Mouse (Mus musculus) forebrain, embryonic 16.5 days (tissue): ENCODE measurements around the gene Tiam1. TPM values are rescaled to one million over a fixed set of nuclear protein-coding genes. Genes with fewer than 3 reads are reported as not detected.

Experiments
- ATAC-seq: fragments of 200-750 bp; cut with Nextera tagmentation; 2 replicates; pipeline ENCODE4 v1.8.0; 2017; ENCODE audit warnings: mild to moderate bottlenecking, moderate library complexity
- H3K27ac ChIP-seq: fragments of 300-500 bp; sonication (generic); 2 replicates; pipeline ENCODE4 v1.5.1; 2014; ENCODE audit warnings: low read length, control low read depth
- H3K27me3 ChIP-seq: fragments of 300-500 bp; sonication (generic); replicated peaks from 2 replicates; pipeline ENCODE4 v1.6.1; 2014; ENCODE audit warnings: low read length; ENCODE audit not compliant: control insufficient read depth, insufficient read depth
- H3K36me3 ChIP-seq: fragments of 300-500 bp; sonication (generic); 2 replicates; pipeline ENCODE4 v1.6.1; 2014; ENCODE audit not compliant: control insufficient read depth, insufficient read depth
- H3K4me1 ChIP-seq: fragments of 300-500 bp; sonication (generic); replicated peaks from 2 replicates; pipeline ENCODE4 v1.6.1; 2014; ENCODE audit warnings: low read length; ENCODE audit not compliant: control insufficient read depth, insufficient read depth
- H3K4me2 ChIP-seq: fragments of 300-500 bp; sonication (generic); 2 replicates; pipeline ENCODE4 v1.6.1; 2014; ENCODE audit warnings: mild to moderate bottlenecking, low read length, control low read depth
- H3K4me3 ChIP-seq: fragments of 300-500 bp; sonication (generic); replicated peaks from 2 replicates; pipeline ENCODE4 v1.5.1; 2014; ENCODE audit warnings: mild to moderate bottlenecking, low read length, control low read depth
- H3K9ac ChIP-seq: fragments of 300-500 bp; sonication (generic); replicated peaks from 2 replicates; pipeline ENCODE4 v1.6.1; 2014; ENCODE audit warnings: low read depth, low read length, control low read depth
- H3K9me3 ChIP-seq: fragments of 300-500 bp; sonication (generic); 2 replicates; pipeline ENCODE4 v1.6.1; 2016; ENCODE audit warnings: low read length; ENCODE audit not compliant: control insufficient read depth
- WGBS: fragments of 180-500 bp; shearing (Covaris S2); extraction: QIAGEN DNeasy Blood & Tissue Kit; methylation state at CpG from one replicate; pipeline ENCODE4 v1.1.7; 2014; 5-methylcytosine and 5-hydroxymethylcytosine counted together
- polyA plus RNA-seq: library from polyadenylated mRNA; unstranded; fragments of >200 nt; fragmentation: Nextera tagmentation; extraction: Ambion mirVana; gene quantifications from 2 replicates; pipeline ENCODE4 v1.2.1, GENCODE M21; 2015

Tiam1 gene
- polyA plus RNA-seq, 1 experiment from 2014 or later: 29.5 TPM

GRCm38 (mm10) chr16:90140571-90140970 lies 3.0 kb downstream of the Tiam1 start:
- H3K27ac ChIP-seq: no peak overlapping the region
- H3K27me3 ChIP-seq: no peaks in the 10 kb centered on the region
- H3K4me3 ChIP-seq: no peak overlapping the region
- no peak for ATAC-seq
- peaks cover 14% of the 10 kb centered on the region for H3K4me1 ChIP-seq
- H3K4me2 ChIP-seq: no peak overlapping the region
- no peaks in the 10 kb centered on the region for H3K9me3 ChIP-seq
- no peaks in the 10 kb centered on the region for H3K36me3 ChIP-seq
- H3K9ac ChIP-seq: no peak overlapping the region
- 83% methylated on average over 10 of the region's 10 CpGs for WGBS

DNA sequence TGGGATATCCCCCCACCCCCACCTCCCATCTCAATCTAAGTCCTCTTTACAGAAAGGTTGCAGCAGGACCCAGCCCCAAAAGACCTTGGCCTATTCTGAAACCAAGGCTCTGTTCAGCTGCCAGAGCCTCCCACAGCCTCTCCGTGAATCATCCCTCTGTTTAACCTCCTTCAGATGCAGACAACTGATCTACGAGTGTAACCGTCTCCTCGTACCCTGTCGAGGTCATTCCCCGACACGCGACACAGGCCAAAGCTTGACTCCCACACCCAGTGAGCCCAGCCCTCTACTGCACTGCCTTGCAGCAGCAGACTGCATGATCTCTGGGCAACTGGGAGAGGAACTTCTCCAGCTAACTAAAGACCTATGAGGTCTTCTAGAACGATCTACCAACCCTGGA lies 3.9 kb downstream of the Tiam1 start:
- H3K4me3 ChIP-seq: no peak overlapping the region
- H3K9ac ChIP-seq: no peak overlapping the region

GRCm38 (mm10) chr16:90138151-90138550 lies 5.4 kb downstream of the Tiam1 start:
- Histone ChIP-seq H3K27me3 (no peaks in the 10 kb centered on the region), H3K4me1 (peaks cover 10% of the 10 kb centered on the region), H3K4me3 (no peak overlapping the region), H3K36me3 (no peaks in the 10 kb centered on the region), H3K4me2 (no peak overlapping the region), H3K9me3 (no peaks in the 10 kb centered on the region), H3K9ac (no peak overlapping the region), H3K27ac (no peak overlapping the region)
- ATAC-seq: no peak
- WGBS: 87% methylated on average over 12 of the region's 12 CpGs

More for the DNA sequence above, 3.9 kb downstream of the Tiam1 start:
- Histone ChIP-seq H3K36me3 (no peaks in the 10 kb centered on the region), H3K27me3 (no peaks in the 10 kb centered on the region), H3K4me1 (peaks cover 11% of the 10 kb centered on the region), H3K27ac (no peak overlapping the region), H3K4me2 (no peak overlapping the region), H3K9me3 (no peaks in the 10 kb centered on the region)
- ATAC-seq: no peak
- WGBS: 68% methylated on average over 9 of the region's 9 CpGs

DNA sequence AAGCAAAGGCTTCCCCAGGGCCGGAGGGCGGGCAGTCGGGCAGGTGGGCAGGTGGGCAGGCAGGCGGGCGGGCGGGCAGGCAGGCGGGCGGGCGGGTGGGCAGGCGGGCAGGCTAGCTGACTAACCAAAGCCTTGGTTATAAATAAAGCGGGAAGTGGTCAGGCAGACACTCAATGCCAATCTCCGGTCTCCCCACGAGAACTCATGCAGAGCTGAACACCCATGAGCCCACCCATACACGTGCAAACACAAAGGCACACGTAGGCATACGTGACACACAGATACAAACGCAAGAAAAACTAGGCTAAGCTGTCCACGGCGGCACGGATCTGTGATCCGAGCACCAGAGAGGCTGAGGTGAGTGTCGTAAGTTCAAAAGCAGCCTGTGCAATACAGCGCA lies 6.4 kb downstream of the Tiam1 start:
- no peak overlapping the region for H3K4me2 ChIP-seq
- no peak overlapping the region for H3K4me3 ChIP-seq
- H3K9ac ChIP-seq: no peak overlapping the region
- no peak overlapping the region for H3K27ac ChIP-seq
- H3K27me3 ChIP-seq: no peaks in the 10 kb centered on the region
- WGBS: 99% methylated on average over 23 of the region's 23 CpGs
- H3K4me1 ChIP-seq: peaks cover 9% of the 10 kb centered on the region
- no peaks in the 10 kb centered on the region for H3K36me3 ChIP-seq
- no peaks in the 10 kb centered on the region for H3K9me3 ChIP-seq
- ATAC-seq: no peak

GRCm38 (mm10) chr16:90135580-90135979 lies 8.0 kb downstream of the Tiam1 start:
- Histone ChIP-seq H3K4me3 (no peak overlapping the region), H3K9me3 (no peaks in the 10 kb centered on the region), H3K36me3 (no peaks in the 10 kb centered on the region), H3K4me1 (peaks cover 3% of the 10 kb centered on the region; the same call in 1 of the 2 replicates), H3K9ac (no peak overlapping the region), H3K27me3 (no peaks in the 10 kb centered on the region), H3K27ac (no peak overlapping the region), H3K4me2 (no peak overlapping the region)
- ATAC-seq: no peak
- WGBS: 95% methylated on average over 3 of the region's 3 CpGs

- H3K27me3 ChIP-seq: no peaks in the 10 kb centered on the region
- H3K9ac ChIP-seq: no peak overlapping the region
- WGBS: 76% methylated on average over 5 of the region's 7 CpGs
- no peak for ATAC-seq
- no peak overlapping the region for H3K27ac ChIP-seq
- no peak overlapping the region for H3K4me3 ChIP-seq
- H3K9me3 ChIP-seq: no peaks in the 10 kb centered on the region
- no peak overlapping the region for H3K4me2 ChIP-seq
- H3K4me1 ChIP-seq: peaks cover 3% of the 10 kb centered on the region; the same call in 1 of the 2 replicates
- H3K36me3 ChIP-seq: no peaks in the 10 kb centered on the region
Observed at GRCm38 (mm10) chr16:90134351-90134750, 9.2 kb downstream of the Tiam1 start.

- Histone ChIP-seq H3K4me3 (no peak overlapping the region), H3K4me2 (no peak overlapping the region), H3K27ac (no peak overlapping the region), H3K27me3 (no peaks in the 10 kb centered on the region), H3K4me1 (peaks cover 8% of the 10 kb centered on the region; the same call in 1 of the 2 replicates), H3K9ac (no peak overlapping the region), H3K36me3 (no peaks in the 10 kb centered on the region), H3K9me3 (no peaks in the 10 kb centered on the region)
- WGBS: 16% methylated on average over 7 of the region's 7 CpGs
- no peak for ATAC-seq
Observed at GRCm38 (mm10) chr16:90132816-90133215, 10.8 kb downstream of the Tiam1 start.

- Histone ChIP-seq H3K9ac (no peak overlapping the region), H3K36me3 (no peaks in the 10 kb centered on the region), H3K4me1 (peaks cover 8% of the 10 kb centered on the region; the same call in 1 of the 2 replicates), H3K27me3 (no peaks in the 10 kb centered on the region), H3K27ac (no peak overlapping the region), H3K9me3 (no peaks in the 10 kb centered on the region), H3K4me2 (no peak overlapping the region), H3K4me3 (no peak overlapping the region)
- no peak for ATAC-seq
- WGBS: 7% methylated on average over 10 of the region's 10 CpGs
Observed at GRCm38 (mm10) chr16:90132331-90132730, 11.2 kb downstream of the Tiam1 start.

GRCm38 (mm10) chr16:90128817-90129587 lies 14.6 kb downstream of the Tiam1 start:
- H3K9me3 ChIP-seq: no peaks in the 10 kb centered on the region
- no peaks in the 10 kb centered on the region for H3K27me3 ChIP-seq
- H3K4me3 ChIP-seq: no peak overlapping the region
- H3K9ac ChIP-seq: no peak overlapping the region
- H3K4me2 ChIP-seq: no peak overlapping the region
- WGBS: 28% methylated on average over 19 of the region's 19 CpGs
- no peak overlapping the region for H3K27ac ChIP-seq
- ATAC-seq: no peak
- peaks cover 8% of the 10 kb centered on the region; the same call in 1 of the 2 replicates for H3K4me1 ChIP-seq
- no peaks in the 10 kb centered on the region for H3K36me3 ChIP-seq
